Mouse (Mus musculus): ENCODE measurements around the gene Spon1.

Spon1 gene

DNA sequence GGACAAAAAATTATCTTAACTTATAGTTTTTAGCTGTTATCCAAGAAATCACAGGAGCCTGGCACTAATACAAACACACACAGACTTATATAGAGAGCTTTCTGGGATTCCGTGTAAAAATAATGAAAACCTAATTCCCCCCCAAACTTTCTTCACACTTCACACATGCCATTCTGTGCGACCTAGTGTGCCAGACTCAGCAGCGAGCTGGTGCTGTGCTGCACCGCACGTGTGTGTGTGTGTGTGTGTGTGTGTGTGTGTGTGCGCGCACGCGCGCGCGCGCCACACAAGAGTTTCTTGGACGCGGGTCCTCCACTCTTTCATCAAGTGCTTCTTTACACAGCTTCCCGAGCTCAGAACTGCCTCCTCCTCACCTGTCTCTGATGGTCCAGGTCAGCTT lies 292.4 kb downstream of the Spon1 start:
- no peak for DNase-seq (ENCODE audit: low spot score in 2 of 2)

DNA sequence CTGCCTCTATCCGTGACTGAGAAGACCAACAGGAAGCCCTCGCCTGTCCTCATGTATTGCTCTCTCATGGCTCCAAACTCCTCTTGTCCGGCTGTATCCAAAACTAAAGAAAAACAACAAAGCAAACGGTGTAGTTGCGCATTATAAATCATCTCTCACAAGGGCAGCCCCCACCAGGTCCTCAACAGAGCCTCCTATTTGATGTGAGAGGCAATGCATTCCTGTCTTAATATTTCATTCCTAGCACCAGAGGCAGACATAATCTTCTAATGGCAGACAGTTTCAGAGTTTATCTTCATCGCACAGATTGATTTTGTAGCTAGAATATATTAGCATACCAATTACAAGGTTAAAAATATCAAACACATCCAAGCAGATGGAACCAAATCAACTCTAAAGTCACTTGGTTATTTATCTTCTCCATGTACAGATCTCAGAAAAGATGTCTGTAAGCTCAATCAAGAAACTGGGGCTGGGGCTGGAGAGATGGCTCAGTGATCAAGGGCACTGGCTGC lies 293.2 kb downstream of the Spon1 start:
- DNase-seq (ENCODE audit: low spot score in 2 of 2), result no peak

DNA sequence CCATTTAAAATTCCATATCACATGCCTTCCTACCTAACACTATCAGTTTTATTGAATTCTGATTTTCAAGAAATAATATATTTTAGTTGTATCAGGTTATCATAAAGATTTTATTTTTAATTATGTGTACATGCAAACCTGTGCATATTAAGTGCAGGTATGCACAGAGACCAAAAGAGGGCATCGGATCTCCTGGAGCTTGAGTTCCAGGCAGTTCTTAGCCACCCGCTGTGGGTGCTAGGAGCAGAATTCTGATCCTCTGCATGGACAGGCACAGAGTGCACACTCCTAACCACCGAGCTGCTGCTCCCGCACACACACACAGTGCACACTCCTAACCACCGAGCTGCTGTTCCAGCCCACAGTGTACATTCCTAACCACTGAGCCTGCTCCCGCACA lies 294.6 kb downstream of the Spon1 start:
- no peak for DNase-seq (ENCODE audit: low spot score in 2 of 2)

DNA sequence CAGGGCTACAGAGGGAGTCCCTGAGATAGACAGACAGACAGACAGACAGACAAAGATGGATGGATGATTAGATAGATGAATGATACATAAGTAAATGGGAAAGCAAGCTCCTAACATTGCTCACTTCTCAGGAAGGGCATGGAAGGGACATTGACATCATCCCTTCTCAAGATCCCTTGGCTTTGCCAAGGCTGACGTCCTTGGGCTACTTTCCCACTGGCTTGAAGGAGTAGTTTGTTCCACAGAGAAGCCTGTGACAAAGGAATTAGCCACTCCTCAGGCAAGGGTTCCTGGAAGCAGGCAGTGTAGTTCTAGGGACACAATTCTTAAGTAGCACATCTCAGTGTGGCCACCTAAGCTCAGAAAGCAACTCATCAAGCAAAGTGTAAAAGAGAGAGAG lies 296.7 kb downstream of the Spon1 start:
- no peak for DNase-seq (ENCODE audit: low spot score in 2 of 2)

DNA sequence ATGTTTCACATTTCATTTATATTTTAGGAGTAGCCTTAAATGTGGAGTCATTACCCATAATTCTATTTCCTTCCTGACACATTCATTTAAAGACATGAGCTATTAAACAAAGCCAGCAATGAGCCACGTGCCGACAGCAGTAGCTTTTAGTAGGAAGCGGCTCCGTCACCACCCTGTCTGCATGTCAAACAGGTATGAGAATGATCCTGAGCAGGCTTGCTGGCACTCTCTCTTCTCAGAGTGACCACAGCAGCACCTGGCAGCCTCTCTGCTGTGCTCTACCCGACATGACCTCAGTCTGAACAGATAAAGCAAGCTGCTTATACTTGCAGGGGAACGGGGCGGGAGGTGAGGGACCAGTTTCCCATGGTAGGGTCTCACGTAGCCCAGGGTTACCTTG lies 297.7 kb downstream of the Spon1 start:
- DNase-seq (ENCODE audit: low spot score in 2 of 2), result no peak

DNA sequence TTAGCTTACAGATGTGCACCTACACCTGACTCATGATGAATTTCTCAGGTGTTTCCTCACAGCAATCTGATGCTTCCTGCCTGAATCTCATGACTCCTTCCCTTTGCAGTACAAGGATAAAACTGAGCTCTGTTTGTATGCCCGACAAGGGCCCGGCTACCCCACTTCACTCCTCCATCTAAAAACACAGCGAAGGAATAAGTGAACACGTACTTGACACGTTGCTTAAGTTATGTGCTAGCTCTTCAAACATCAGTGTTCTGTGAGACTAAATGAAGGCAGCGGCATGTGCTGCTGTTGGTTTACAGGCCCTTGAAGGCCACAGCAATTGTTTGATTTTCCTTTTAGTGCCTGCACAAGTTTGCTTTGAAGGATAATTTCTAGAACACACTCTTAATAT lies 298.2 kb downstream of the Spon1 start:
- no peak for DNase-seq (ENCODE audit: low spot score in 2 of 2)

DNA sequence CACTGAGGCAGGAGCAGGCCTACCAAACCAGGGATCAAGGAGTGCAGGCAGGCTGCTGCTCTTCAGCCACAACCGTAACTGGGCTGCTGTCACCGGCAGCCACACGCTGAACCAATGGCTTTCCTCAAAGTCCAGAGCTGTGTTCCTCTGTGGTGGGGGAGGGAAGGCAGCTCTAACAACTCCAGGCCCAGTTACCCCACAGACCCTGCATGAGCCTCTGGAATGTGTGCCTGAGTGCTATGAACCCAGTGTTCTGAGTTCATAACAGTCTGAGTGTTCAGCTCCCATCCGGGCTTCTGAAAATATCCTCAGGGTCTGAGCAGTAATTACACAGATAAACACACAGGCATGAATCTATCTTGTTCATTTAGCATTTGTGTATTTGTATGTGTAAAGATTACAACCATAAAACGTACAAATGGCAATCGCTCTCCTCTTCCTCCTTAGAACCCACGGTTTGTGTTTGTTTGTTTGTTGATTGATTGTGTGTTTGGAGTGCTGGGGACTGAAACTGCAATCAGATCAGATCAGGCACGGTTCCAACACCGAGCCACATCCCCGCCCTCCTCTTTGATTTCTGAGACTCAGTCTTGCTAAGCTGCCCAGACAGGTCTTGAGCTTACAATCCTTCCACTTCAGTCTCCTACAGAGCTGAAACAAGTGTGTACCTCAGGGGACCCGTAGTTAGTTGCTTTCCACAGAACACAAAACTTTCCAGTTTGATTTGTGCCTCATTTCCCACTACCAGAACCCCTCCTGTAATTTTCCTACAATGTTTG lies 299.8 kb downstream of the Spon1 start:
- no peak for DNase-seq (ENCODE audit: low spot score in 2 of 2)

DNA sequence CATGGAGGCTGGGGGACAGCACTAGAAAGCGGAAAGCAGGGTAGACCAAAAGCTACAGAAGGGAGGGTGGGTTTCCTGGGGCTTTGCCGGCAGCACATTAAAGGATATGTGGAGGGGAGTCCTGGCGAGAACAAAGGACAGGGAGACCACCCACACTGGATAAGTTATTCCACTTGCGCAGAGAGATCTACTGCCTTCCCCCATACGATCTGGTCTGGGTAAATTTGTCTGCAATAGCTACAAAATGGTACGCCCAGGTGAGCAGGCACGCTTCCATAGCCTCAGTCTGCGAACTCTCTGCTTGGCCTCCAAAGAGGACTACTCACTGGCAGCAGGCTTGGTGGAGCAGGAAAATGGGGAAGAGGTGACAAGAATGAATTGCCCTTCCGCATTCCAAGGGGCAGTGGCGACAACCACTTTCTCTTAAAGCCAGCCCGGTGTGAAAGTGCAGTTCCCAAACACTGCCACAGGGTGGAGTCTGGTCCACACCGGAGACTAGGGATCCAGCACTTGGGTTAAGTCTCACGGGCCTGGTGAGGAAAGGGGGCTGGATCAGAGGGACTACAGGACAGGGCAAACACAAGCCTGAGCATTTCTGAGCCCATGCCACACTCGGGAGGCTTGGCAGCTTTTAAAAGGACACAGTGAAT lies 300.9 kb downstream of the Spon1 start:
- peak; percentile 75 to 84 for DNase-seq (ENCODE audit: low spot score in 2 of 2)

GRCm38 (mm10) chr7:114068956-114069533 lies 303.2 kb downstream of the Spon1 start:
- DNase-seq (ENCODE audit: low spot score in 2 of 2), result no peak

- DNase-seq (ENCODE audit: low spot score in 2 of 2), result no peak
These were observed 304.1 kb downstream of the Spon1 start for GRCm38 (mm10) chr7:114069726-114070457.

- DNase-seq (ENCODE audit: low spot score in 2 of 2), result no peak
These were observed 304.7 kb downstream of the Spon1 start for GRCm38 (mm10) chr7:114070458-114070840.

DNA sequence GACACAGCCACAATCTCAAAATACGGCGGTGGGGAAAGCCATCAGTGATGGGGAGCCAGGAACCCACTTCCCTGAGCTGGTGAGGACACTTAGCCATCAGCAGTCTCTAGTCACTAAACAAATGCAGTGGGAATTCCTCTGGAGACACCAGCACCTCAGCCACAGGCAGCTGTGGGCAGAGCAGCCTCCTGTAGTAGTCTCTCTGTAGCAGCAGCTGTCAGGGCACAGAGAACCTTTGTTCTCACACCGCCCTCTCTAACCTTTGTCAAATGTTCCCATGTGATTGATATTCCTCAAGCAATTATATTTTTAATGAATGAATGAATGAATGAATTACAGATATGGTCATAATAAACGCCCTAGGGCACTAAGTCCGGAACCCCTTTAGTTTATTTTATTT lies 305.6 kb downstream of the Spon1 start:
- no peak for DNase-seq (ENCODE audit: low spot score in 2 of 2)

GRCm38 (mm10) chr7:114071851-114072616 lies 306.2 kb downstream of the Spon1 start:
- DNase-seq (ENCODE audit: low spot score in 2 of 2), result no peak

- DNase-seq (ENCODE audit: low spot score in 2 of 2), result no peak
These were observed 308.3 kb downstream of the Spon1 start for GRCm38 (mm10) chr7:114074133-114074532.

- DNase-seq (ENCODE audit: low spot score in 2 of 2), result no peak
These were observed 308.8 kb downstream of the Spon1 start for GRCm38 (mm10) chr7:114074595-114074994.

DNA sequence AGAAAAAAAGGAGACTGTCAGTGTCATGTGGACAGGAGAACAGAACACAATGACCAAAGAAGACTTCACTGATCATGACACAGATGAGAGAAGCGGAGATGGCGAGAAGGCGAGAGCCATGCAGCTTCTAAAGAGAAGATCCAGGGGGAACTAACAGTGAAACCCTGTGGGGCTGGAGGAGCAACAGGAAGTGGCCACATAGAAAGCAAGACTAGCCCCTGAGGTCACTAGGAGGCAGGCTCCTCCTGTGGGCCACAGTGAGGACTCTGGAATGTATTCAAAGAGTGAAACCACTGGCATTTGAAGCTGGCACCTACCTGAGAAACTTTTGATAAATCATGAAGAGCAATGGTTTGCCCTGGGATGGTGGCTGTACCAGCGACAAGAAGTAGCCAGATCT lies 313.5 kb downstream of the Spon1 start:
- no peak for DNase-seq (ENCODE audit: low spot score in 2 of 2)

DNA sequence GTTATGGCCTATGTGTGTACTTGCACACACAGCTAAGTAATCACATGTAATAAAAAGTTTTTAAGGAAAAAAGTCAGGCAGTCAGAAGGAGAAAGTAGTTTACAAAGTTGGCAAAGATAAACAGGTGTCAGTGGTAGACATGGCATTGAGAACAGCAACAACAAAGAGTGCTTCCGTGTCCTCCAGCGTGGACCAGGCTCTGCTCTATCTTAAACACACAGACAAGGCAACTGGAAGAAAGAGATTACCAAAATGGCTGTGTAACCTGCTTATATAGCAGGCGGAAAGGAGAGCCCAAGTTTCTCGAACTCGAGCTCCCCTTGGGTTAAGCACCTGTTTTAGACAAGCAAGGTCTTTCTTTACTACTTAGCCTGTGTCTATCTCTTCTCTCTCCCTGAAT lies 314.5 kb downstream of the Spon1 start:
- no peak for DNase-seq (ENCODE audit: low spot score in 2 of 2)

- DNase-seq (ENCODE audit: low spot score in 2 of 2), result no peak
These were observed 316.0 kb downstream of the Spon1 start for GRCm38 (mm10) chr7:114081633-114082420.

- no peak for DNase-seq (ENCODE audit: low spot score in 2 of 2)
These were observed 317.3 kb downstream of the Spon1 start for GRCm38 (mm10) chr7:114083088-114083487.

GRCm38 (mm10) chr7:114083760-114084159 lies 318.0 kb downstream of the Spon1 start:
- no peak for DNase-seq (ENCODE audit: low spot score in 2 of 2)
